Mouse (Mus musculus) liver, embryonic 11.5 days (tissue): ENCODE data around the gene Crbn. TPM values are rescaled to one million over a fixed set of nuclear protein-coding genes. Genes with fewer than 3 reads are reported as not detected.

Experiments
- ATAC-seq: fragments of 200-750 bp; cut with Nextera tagmentation; replicated peaks from 2 replicates; pipeline ENCODE4 v1.8.0; 2017; ENCODE audit warnings: moderate number of reproducible peaks, mild to moderate bottlenecking, moderate TSS enrichment, moderate library complexity; ENCODE audit not compliant: low FRiP score
- DNase-seq: peaks from one replicate; pipeline ENCODE4 v3.0.0-alpha.2; 2017; ENCODE audit warnings: low spot score
- H3K27ac ChIP-seq: fragments of 300-500 bp; sonication (generic); 2 replicates; pipeline ENCODE4 v1.5.1; 2014; ENCODE audit warnings: mild to moderate bottlenecking, low read depth, low read length, control low read depth
- H3K27me3 ChIP-seq: fragments of 300-500 bp; sonication (generic); replicated peaks from 2 replicates; pipeline ENCODE4 v1.6.1; 2014; ENCODE audit warnings: low read length, mixed read lengths; ENCODE audit not compliant: control insufficient read depth, insufficient read depth
- H3K36me3 ChIP-seq: fragments of 300-500 bp; sonication (generic); 2 replicates; pipeline ENCODE4 v1.6.1; 2014; ENCODE audit warnings: mild to moderate bottlenecking, low read length, moderate library complexity, mixed read lengths; ENCODE audit not compliant: control insufficient read depth, insufficient read depth
- H3K4me1 ChIP-seq: fragments of 300-500 bp; sonication (generic); replicated peaks from 2 replicates; pipeline ENCODE4 v1.6.1; 2014; ENCODE audit warnings: low read length, mixed read lengths; ENCODE audit not compliant: control insufficient read depth, insufficient read depth
- H3K4me2 ChIP-seq: fragments of 300-500 bp; sonication (generic); 2 replicates; pipeline ENCODE4 v1.6.1; 2014; ENCODE audit warnings: mild to moderate bottlenecking, control low read depth, moderate library complexity
- H3K4me3 ChIP-seq: fragments of 300-500 bp; sonication (generic); 2 replicates; pipeline ENCODE4 v1.5.1; 2014; ENCODE audit warnings: low read depth, low read length, control low read depth
- H3K9ac ChIP-seq: fragments of 300-500 bp; sonication (generic); 2 replicates; pipeline ENCODE4 v1.6.1; 2014; ENCODE audit warnings: low read depth, low read length, control low read depth
- H3K9me3 ChIP-seq: fragments of 300-500 bp; sonication (generic); 2 replicates; pipeline ENCODE4 v1.6.1; 2016; ENCODE audit warnings: low read length, inconsistent platforms, mixed read lengths; ENCODE audit not compliant: control insufficient read depth
- WGBS: fragments of 180-500 bp; shearing (Covaris S2); extraction: QIAGEN DNeasy Blood & Tissue Kit; methylation state at CpG from one replicate; pipeline ENCODE4 v1.1.7; 2014; 5-methylcytosine and 5-hydroxymethylcytosine counted together
- polyA plus RNA-seq: library from polyadenylated mRNA; unstranded; fragments of >200 nt; fragmentation: Nextera tagmentation; extraction: Ambion mirVana; gene quantifications from 2 replicates; pipeline ENCODE4 v1.2.1, GENCODE M21; 2014

The Crbn gene
- polyA plus RNA-seq, 1 experiment from 2014 or later = 30.5 TPM

GRCm38 (mm10) chr6:106732563-106732962 lies 67.3 kb downstream of the Crbn start:
- Histone ChIP-seq H3K27ac (no peak overlapping the region), H3K9me3 (no peaks in the 10 kb centered on the region), H3K9ac (no peak overlapping the region), H3K36me3 (no peaks in the 10 kb centered on the region), H3K4me2 (no peak overlapping the region), H3K27me3 (no peaks in the 10 kb centered on the region), H3K4me1 (no peaks in the 10 kb centered on the region), H3K4me3 (no peak overlapping the region)
- DNase-seq = no peak
- 53% methylated on average over 4 of the region's 4 CpGs for WGBS
- 0 out of 2 replicates have a peak, but pooled peaks have one; percentile 34 for ATAC-seq

Other genes with a start within 250 kb of the Crbn start
- gene Il5ra, start 51.0 kb downstream of the Crbn start, polyA plus RNA-seq = 0.14 and 0.38 TPM in 2 replicates
- gene Trnt1, start 31.0 kb downstream of the Crbn start, polyA plus RNA-seq = 82.3 and 94.4 TPM in 2 replicates